Mouse (Mus musculus) hindbrain, embryonic 14.5 days (tissue): ENCODE data around the gene Eif3l. TPM values are rescaled to one million over a fixed set of nuclear protein-coding genes. Genes with fewer than 3 reads are reported as not detected.
A peak's percentile ranks its signal among the peaks of the same experiment; 100 is the strongest.

Source experiments
- ATAC-seq: fragments of 200-750 bp; cut with Nextera tagmentation; 2 replicates; pipeline ENCODE4 v1.8.0; 2017; ENCODE audit warnings: moderate number of reproducible peaks, mild to moderate bottlenecking, moderate TSS enrichment, moderate library complexity; ENCODE audit not compliant: low FRiP score
- DNase-seq: peaks from one replicate; pipeline ENCODE4 v3.0.0-alpha.2; 2015; ENCODE audit warnings: low spot score
- H3K27ac ChIP-seq: fragments of 300-500 bp; sonication (generic); 2 replicates; pipeline ENCODE4 v1.5.1; 2014; ENCODE audit warnings: mild to moderate bottlenecking, moderate library complexity
- H3K27me3 ChIP-seq: fragments of 300-500 bp; sonication (generic); 2 replicates; pipeline ENCODE4 v1.6.1; 2014; ENCODE audit warnings: mild to moderate bottlenecking, low read length, mixed read lengths; ENCODE audit not compliant: control insufficient read depth, insufficient read depth
- H3K36me3 ChIP-seq: fragments of 300-500 bp; sonication (generic); replicated peaks from 2 replicates; pipeline ENCODE4 v1.6.1; 2014; ENCODE audit not compliant: control insufficient read depth, insufficient read depth
- H3K4me1 ChIP-seq: fragments of 300-500 bp; sonication (generic); replicated peaks from 2 replicates; pipeline ENCODE4 v1.6.1; 2014; ENCODE audit warnings: antibody characterized with exemption, low read length, mixed read lengths; ENCODE audit not compliant: control insufficient read depth, insufficient read depth
- H3K4me2 ChIP-seq: fragments of 300-500 bp; sonication (generic); replicated peaks from 2 replicates; pipeline ENCODE4 v1.6.1; 2014; ENCODE audit warnings: mild to moderate bottlenecking, moderate library complexity
- H3K4me3 ChIP-seq: fragments of 300-500 bp; sonication (generic); replicated peaks from 2 replicates; pipeline ENCODE4 v1.5.1; 2014; ENCODE audit warnings: mild to moderate bottlenecking, low read length
- H3K9ac ChIP-seq: fragments of 300-500 bp; sonication (generic); 2 replicates; pipeline ENCODE4 v1.6.1; 2014
- H3K9me3 ChIP-seq: fragments of 300-500 bp; sonication (generic); 2 replicates; pipeline ENCODE4 v1.6.1; 2016; ENCODE audit warnings: low read length; ENCODE audit not compliant: control insufficient read depth
- WGBS: fragments of 180-500 bp; shearing (Covaris S2); extraction: QIAGEN DNeasy Blood & Tissue Kit; methylation state at CpG from one replicate; pipeline ENCODE4 v1.1.7; 2014; 5-methylcytosine and 5-hydroxymethylcytosine counted together
- polyA plus RNA-seq: library from polyadenylated mRNA; unstranded; fragments of >200 nt; fragmentation: Nextera tagmentation; extraction: Ambion mirVana; gene quantifications from 2 replicates; pipeline ENCODE4 v1.2.1, GENCODE M21; 2014

The Eif3l gene
- polyA plus RNA-seq, 1 experiment from 2014 or later = 170 TPM

DNA sequence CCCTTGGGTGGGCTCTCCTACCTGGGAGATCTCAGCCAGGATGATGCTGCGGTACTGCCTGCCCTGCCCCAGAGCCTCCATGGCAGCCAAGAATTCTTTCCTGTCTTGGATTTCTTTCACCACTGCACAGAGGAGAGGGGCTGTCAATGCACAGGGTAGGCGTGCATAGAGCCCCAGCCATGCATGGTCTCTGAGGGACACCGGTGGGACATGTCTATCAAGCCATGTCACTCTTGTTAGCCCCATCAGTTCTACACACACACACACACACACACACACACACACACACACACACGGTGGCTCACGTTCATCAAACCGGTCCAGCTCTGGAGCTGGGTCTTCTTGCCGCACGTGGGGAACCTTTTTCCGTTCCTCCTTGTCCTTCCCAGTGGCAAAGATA lies 60.4 kb downstream of the Eif3l start:
- H3K4me3 ChIP-seq = no peak overlapping the region
- no peak overlapping the region for H3K9ac ChIP-seq
- H3K27ac ChIP-seq = no peak overlapping the region
- no peak for DNase-seq
- peaks cover 43% of the 10 kb centered on the region for H3K36me3 ChIP-seq
- no peaks in the 10 kb centered on the region for H3K27me3 ChIP-seq
- H3K4me1 ChIP-seq = peaks cover 4% of the 10 kb centered on the region
- no peak overlapping the region for H3K4me2 ChIP-seq
- no peak for ATAC-seq
- no peaks in the 10 kb centered on the region for H3K9me3 ChIP-seq
- 80% methylated on average over 9 of the region's 9 CpGs for WGBS

DNA sequence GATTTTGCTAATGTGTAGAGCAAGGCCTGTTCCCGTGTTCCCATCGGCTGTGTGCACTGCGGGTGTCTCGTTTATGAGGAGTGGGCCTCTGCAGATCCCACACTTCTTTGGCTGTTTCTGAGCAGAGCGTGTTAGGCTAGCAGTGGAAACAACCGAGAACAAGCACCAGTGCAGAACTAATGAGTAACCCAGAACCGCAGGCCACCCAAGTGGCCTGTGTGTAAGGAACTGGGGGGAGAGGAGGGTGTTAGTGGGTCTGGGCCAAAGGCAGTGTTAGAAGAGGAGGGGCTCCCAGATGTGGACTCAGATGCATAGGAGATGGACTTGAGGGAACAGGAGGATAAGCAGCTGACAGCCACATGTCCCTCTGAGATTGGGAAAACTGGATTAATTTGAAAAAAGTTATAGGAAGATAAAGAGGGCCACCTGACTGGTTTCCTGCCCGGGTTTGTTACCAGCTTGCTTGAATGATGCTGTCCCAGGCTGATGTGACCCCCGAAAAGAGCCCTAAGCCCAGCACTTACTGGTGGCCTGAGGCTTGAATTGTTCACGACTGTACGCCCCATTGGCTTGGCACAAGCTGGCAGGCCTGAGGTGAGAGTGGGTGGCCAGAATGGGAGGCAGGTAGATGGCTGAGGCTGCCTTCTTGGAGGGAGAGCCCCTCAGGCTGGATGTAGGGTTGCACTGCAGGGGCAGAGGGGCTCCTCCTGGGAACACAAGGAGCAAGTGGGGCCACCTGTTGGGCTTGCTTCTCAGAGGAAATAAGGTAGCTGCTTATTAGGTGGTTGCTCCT lies 61.0 kb downstream of the Eif3l start:
- 71% methylated on average over 11 of the region's 11 CpGs for WGBS
- no peak overlapping the region for H3K27ac ChIP-seq
- no peak overlapping the region for H3K4me2 ChIP-seq
- no peak overlapping the region for H3K9ac ChIP-seq
- H3K27me3 ChIP-seq = no peaks in the 10 kb centered on the region
- no peaks in the 10 kb centered on the region for H3K9me3 ChIP-seq
- ATAC-seq (no peak), DNase-seq (no peak)
- H3K4me1 ChIP-seq = peaks cover 7% of the 10 kb centered on the region
- peaks cover 36% of the 10 kb centered on the region for H3K36me3 ChIP-seq
- no peak overlapping the region for H3K4me3 ChIP-seq

DNA sequence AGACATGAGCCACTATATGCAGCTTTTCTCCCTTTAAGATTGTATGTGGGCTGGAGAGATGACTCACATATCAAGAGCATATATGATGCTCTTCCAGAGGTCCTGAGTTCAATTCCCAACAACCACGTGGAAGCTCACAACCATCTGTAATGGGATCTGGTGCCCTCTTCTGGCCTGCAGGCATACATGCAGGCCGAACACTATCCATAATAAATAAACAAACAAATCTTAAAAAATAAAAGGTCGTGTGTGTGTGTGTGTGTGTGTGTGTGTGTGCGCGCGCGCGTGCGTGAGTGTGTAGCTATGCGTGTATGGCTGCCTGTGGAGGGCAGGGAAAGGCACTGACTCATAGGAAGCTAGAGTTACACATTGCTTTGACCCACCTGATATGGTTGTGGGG lies 64.7 kb downstream of the Eif3l start:
- no peak overlapping the region for H3K4me3 ChIP-seq
- H3K36me3 ChIP-seq = peaks cover 8% of the 10 kb centered on the region; the same call in 1 of the 2 replicates
- DNase-seq (no peak), ATAC-seq (no peak)
- H3K4me1 ChIP-seq = peaks cover 19% of the 10 kb centered on the region
- H3K27ac ChIP-seq = no peak overlapping the region
- WGBS = 69% methylated on average over 10 of the region's 10 CpGs
- no peaks in the 10 kb centered on the region for H3K27me3 ChIP-seq
- H3K4me2 ChIP-seq = no peak overlapping the region
- no peak overlapping the region for H3K9ac ChIP-seq
- H3K9me3 ChIP-seq = no peaks in the 10 kb centered on the region

DNA sequence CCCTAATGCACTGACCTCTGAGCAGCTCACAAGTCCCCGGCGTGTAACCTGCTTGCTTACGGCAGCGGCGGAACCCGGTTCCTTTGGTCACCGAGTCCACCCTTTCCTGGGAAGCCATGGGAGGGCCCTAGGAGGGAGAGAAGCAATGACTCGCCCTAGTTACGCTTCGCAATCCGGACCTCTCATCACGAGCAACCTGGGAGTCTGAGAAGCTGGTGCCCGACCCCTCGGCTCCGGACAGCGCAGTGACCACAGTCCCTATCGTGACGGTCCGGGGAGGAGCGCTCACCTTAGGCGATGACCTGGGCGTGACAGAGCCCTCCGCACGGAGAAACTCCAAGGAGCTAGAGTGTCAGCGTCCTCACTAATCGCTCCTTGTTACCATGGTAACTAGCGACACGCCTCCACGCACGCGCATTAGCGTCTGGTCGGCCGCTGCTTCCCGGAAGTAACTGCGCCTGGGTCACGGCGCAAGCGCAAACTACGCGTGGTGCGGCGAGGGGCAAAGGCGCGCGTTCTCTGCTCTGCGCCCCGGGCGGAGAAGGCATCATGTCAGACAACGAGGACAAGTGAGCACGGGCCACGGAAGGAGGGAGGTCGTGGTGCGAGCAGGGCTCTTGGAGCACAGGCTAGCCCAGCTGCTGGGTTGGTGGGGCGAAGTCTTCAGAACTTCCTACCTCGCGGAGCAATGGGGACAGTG lies 66.0 kb downstream of the Eif3l start, which contains the start of the genes Polr2f and 1700088E04Rik:
Gene Polr2f (plus strand): TSS at position 144 of the 700 bp plus-strand sequence.
Gene 1700088E04Rik (minus strand): TSS at position 388 of the 700 bp plus-strand sequence.
- Histone ChIP-seq H3K4me2 (peak within 1 kb of the TSS; percentile 89), H3K4me3 (peak within 1 kb of the TSS; percentile 87), H3K27me3 (no peaks in the 10 kb centered on the region), H3K27ac (peak within 1 kb of the TSS; percentile 36; the same call in 1 of the 2 replicates), H3K9ac (peak within 1 kb of the TSS; percentile 74), H3K9me3 (no peaks in the 10 kb centered on the region), H3K4me1 (peaks cover 19% of the 10 kb centered on the region), H3K36me3 (peaks cover 21% of the 10 kb centered on the region)
- WGBS = 0% methylated on average over 57 of the region's 57 CpGs
- ATAC-seq (peak; percentile 92), DNase-seq (peak; percentile 99)

DNA sequence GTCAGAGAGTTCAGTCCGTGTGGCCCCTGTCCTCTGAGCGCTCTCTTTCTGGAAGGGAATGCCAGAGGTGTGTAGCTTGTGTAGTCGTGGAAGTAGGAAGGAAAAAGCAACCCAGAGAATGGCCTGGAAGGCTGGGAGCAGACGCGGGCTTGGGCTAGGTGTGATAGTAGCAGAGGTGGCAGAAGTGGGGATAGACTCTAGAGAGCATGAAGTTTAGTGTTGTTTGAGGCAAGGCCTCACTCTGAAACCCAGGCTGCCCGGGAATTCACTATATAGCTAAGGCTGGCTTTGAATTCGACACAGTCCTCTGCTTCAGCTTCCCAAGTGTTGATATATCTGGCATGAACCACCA lies 66.6 kb downstream of the Eif3l start:
- ATAC-seq (no peak), DNase-seq (no peak)
- H3K4me1 ChIP-seq = peaks cover 19% of the 10 kb centered on the region
- no peaks in the 10 kb centered on the region for H3K9me3 ChIP-seq
- peak overlapping the region; percentile 89 for H3K4me2 ChIP-seq
- peak overlapping the region; percentile 74 for H3K9ac ChIP-seq
- H3K27me3 ChIP-seq = no peaks in the 10 kb centered on the region
- H3K4me3 ChIP-seq = peak overlapping the region; percentile 87
- H3K27ac ChIP-seq = peak overlapping the region; percentile 36; the same call in 1 of the 2 replicates
- H3K36me3 ChIP-seq = peaks cover 26% of the 10 kb centered on the region
- 0% methylated on average over 7 of the region's 7 CpGs for WGBS

DNA sequence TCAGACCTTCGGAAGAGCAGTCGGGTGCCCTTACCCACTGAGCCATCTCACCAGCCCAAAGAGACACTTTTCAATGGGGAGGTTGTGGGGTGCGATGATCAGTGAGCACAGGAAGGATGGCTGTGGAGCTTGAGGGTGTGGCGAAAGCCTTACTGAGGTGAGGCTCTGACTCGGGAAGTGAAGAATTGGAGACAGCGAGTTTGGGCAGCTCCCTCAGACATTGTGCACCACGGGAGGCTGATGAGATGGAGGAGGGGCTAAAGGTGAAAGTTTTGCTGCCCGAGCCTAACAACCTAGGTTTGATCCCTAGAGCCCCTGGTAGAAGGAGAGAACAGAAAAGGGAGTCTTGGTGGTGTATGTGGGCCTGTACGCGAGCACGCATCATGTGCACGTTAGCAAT lies 68.3 kb downstream of the Eif3l start:
- H3K27me3 ChIP-seq = no peaks in the 10 kb centered on the region
- H3K4me2 ChIP-seq = no peak overlapping the region
- DNase-seq = no peak
- H3K4me1 ChIP-seq = peaks cover 19% of the 10 kb centered on the region
- H3K9ac ChIP-seq = no peak overlapping the region
- no peak overlapping the region for H3K4me3 ChIP-seq
- H3K9me3 ChIP-seq = no peaks in the 10 kb centered on the region
- no peak for ATAC-seq
- no peak overlapping the region for H3K27ac ChIP-seq
- 92% methylated on average over 12 of the region's 12 CpGs for WGBS
- peaks cover 44% of the 10 kb centered on the region for H3K36me3 ChIP-seq

Other genes starting within 250 kb of the Eif3l start
- 10.7 and 11.2 TPM in 2 replicates for gene Cdc42ep1, start 232.6 kb upstream of the Eif3l start, polyA plus RNA-seq
- not detected in 2 replicates for gene Lgals2, start 219.7 kb upstream of the Eif3l start, polyA plus RNA-seq
- gene Gga1, start 198.0 kb upstream of the Eif3l start, polyA plus RNA-seq = 40.1 and 43.0 TPM in 2 replicates
- gene Gm49510, start 175.5 kb upstream of the Eif3l start, polyA plus RNA-seq = 0.16 TPM in 1 of 2 replicates, not detected in the other
- 3.7 and 5.5 TPM in 2 replicates for gene Sh3bp1, start 175.4 kb upstream of the Eif3l start, polyA plus RNA-seq
- 105 and 121 TPM in 2 replicates for gene Pdxp, start 161.3 kb upstream of the Eif3l start, polyA plus RNA-seq
- gene Lgals1, start 148.5 kb upstream of the Eif3l start, polyA plus RNA-seq = 117 and 157 TPM in 2 replicates
- gene Nol12, start 140.2 kb upstream of the Eif3l start, polyA plus RNA-seq = 57.7 and 59.2 TPM in 2 replicates
- 37.4 and 41.1 TPM in 2 replicates for gene Triobp, start 127.5 kb upstream of the Eif3l start, polyA plus RNA-seq
- gene H1f0, start 46.7 kb upstream of the Eif3l start, polyA plus RNA-seq = 74.8 and 75.7 TPM in 2 replicates
- gene Galr3, start 33.3 kb upstream of the Eif3l start, polyA plus RNA-seq = not detected in 2 replicates
- gene Ankrd54, start 12.3 kb upstream of the Eif3l start, polyA plus RNA-seq = 42.2 and 53.1 TPM in 2 replicates
- 12.9 and 14.3 TPM in 2 replicates for gene Micall1, start 33.7 kb downstream of the Eif3l start, polyA plus RNA-seq
- gene Polr2f, start 65.8 kb downstream of the Eif3l start, polyA plus RNA-seq = 273 and 298 TPM in 2 replicates
- 18.3 and 19.1 TPM in 2 replicates for gene 1700088E04Rik, start 66.1 kb downstream of the Eif3l start, polyA plus RNA-seq
- gene Sox10, start 90.1 kb downstream of the Eif3l start, polyA plus RNA-seq = 8.9 and 10.3 TPM in 2 replicates
- 45.8 and 48.2 TPM in 2 replicates for gene Pick1, start 154.0 kb downstream of the Eif3l start, polyA plus RNA-seq
- 1.1 TPM in 2 replicates for gene Gm49486, start 154.2 kb downstream of the Eif3l start, polyA plus RNA-seq
- 0.90 and 1.2 TPM in 2 replicates for gene Slc16a8, start 179.6 kb downstream of the Eif3l start, polyA plus RNA-seq
- gene Baiap2l2, start 210.4 kb downstream of the Eif3l start, polyA plus RNA-seq = 2.3 and 2.6 TPM in 2 replicates